Mouse (Mus musculus) forebrain, embryonic 10.5 days (tissue): Measurements from ENCODE around the gene Kif9. TPM values are rescaled to one million over a fixed set of nuclear protein-coding genes. Genes with fewer than 3 reads are reported as not detected.

Experiments used
- DNase-seq: peaks from one replicate; pipeline ENCODE4 v3.0.0-alpha.2; 2017; ENCODE audit warnings: low spot score; ENCODE audit errors: extremely low spot score
- H3K27ac ChIP-seq: fragments of 300-500 bp; sonication (generic); 2 replicates; pipeline ENCODE4 v1.5.1; 2016; ENCODE audit warnings: mild to moderate bottlenecking
- H3K27me3 ChIP-seq: fragments of 300-500 bp; sonication (generic); 2 replicates; pipeline ENCODE4 v1.6.1; 2016; ENCODE audit warnings: mild to moderate bottlenecking; ENCODE audit not compliant: poor library complexity, severe bottlenecking
- H3K36me3 ChIP-seq: fragments of 300-500 bp; sonication (generic); replicated peaks from 2 replicates; pipeline ENCODE4 v1.6.1; 2016; ENCODE audit warnings: mild to moderate bottlenecking, moderate library complexity
- H3K4me1 ChIP-seq: fragments of 300-500 bp; sonication (generic); 2 replicates; pipeline ENCODE4 v1.6.1; 2016
- H3K4me3 ChIP-seq: fragments of 300-500 bp; sonication (generic); 2 replicates; pipeline ENCODE4 v1.5.1; 2016; ENCODE audit warnings: mild to moderate bottlenecking, moderate library complexity
- H3K9me3 ChIP-seq: fragments of 300-500 bp; sonication (generic); 2 replicates; pipeline ENCODE4 v1.6.1; 2016; ENCODE audit warnings: mild to moderate bottlenecking, moderate library complexity
- WGBS: fragments of 180-500 bp; shearing (Covaris S2); methylation state at CpG from one replicate; pipeline ENCODE4 v1.1.7; 2016; 5-methylcytosine and 5-hydroxymethylcytosine counted together
- polyA plus RNA-seq: library from polyadenylated mRNA; unstranded; fragments of >200 nt; fragmentation: Nextera tagmentation; extraction: Ambion mirVana; gene quantifications from 2 replicates; pipeline ENCODE4 v1.2.1, GENCODE M21; 2016

Kif9 gene
- 0.70 and 1.1 TPM in 2 replicates for polyA plus RNA-seq

GRCm38 (mm10) chr9:110476124-110477091 lies at the start of gene Kif9, which contains the start of gene Klhl18:
Kif9 (plus strand) TSS chr9:110476958.
Klhl18 (minus strand) TSS chr9:110476694.
- H3K4me1 ChIP-seq = peaks cover 24% of the 10 kb centered on the region
- H3K27ac ChIP-seq = peak within 1 kb of the TSS; percentile 91
- H3K9me3 ChIP-seq = no peaks in the 10 kb centered on the region
- DNase-seq = peak; percentile 96
- peaks cover 3% of the 10 kb centered on the region; the same call in 1 of the 2 replicates for H3K36me3 ChIP-seq
- WGBS = under 1% methylated on average over 53 of the region's 53 CpGs
- peaks cover 13% of the 10 kb centered on the region for H3K27me3 ChIP-seq
- peak within 1 kb of the TSS; percentile 83 for H3K4me3 ChIP-seq

DNA sequence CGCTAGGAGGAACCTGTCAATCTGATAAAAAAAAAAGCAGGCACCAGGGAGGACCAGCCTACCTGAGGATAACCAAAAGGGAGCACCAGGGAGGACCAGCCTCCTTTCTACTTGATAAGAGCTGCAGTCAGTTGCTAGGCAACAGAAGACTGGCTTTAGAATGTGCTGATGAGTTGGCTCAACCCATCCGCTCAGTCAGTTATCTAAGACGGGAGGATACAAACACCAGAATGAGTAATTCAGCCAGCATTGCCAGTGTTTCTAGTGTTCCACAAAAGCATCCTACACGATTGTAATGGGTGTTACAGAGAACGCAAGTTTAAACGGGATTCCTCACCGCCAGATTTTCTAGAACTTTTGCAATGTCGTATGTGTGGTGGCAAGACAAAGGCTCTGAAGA lies 45.5 kb upstream of the Kif9 start:
- Histone ChIP-seq H3K4me3 (no peak overlapping the region), H3K9me3 (no peaks in the 10 kb centered on the region), H3K27me3 (no peaks in the 10 kb centered on the region), H3K27ac (no peak overlapping the region), H3K36me3 (peaks cover 74% of the 10 kb centered on the region), H3K4me1 (no peaks in the 10 kb centered on the region)
- 87% methylated on average over 8 of the region's 8 CpGs for WGBS
- DNase-seq = no peak

GRCm38 (mm10) chr9:110433045-110433444 lies 43.7 kb upstream of the Kif9 start:
- 95% methylated on average over 2 of the region's 2 CpGs for WGBS
- no peak for DNase-seq
- H3K4me3 ChIP-seq = no peak overlapping the region
- H3K36me3 ChIP-seq = peaks cover 62% of the 10 kb centered on the region
- H3K9me3 ChIP-seq = no peaks in the 10 kb centered on the region
- H3K27me3 ChIP-seq = no peaks in the 10 kb centered on the region
- H3K27ac ChIP-seq = no peak overlapping the region
- H3K4me1 ChIP-seq = no peaks in the 10 kb centered on the region

GRCm38 (mm10) chr9:110436041-110436440 lies 40.7 kb upstream of the Kif9 start:
- no peaks in the 10 kb centered on the region for H3K9me3 ChIP-seq
- H3K4me1 ChIP-seq = no peaks in the 10 kb centered on the region
- no peak overlapping the region for H3K27ac ChIP-seq
- peaks cover 42% of the 10 kb centered on the region for H3K36me3 ChIP-seq
- WGBS = 95% methylated on average over 11 of the region's 11 CpGs
- no peak overlapping the region for H3K4me3 ChIP-seq
- DNase-seq = no peak
- H3K27me3 ChIP-seq = no peaks in the 10 kb centered on the region

GRCm38 (mm10) chr9:110440049-110440448 lies 36.7 kb upstream of the Kif9 start:
- H3K4me3 ChIP-seq = no peak overlapping the region
- no peaks in the 10 kb centered on the region for H3K9me3 ChIP-seq
- DNase-seq = no peak
- H3K36me3 ChIP-seq = peaks cover 41% of the 10 kb centered on the region
- no peaks in the 10 kb centered on the region for H3K4me1 ChIP-seq
- H3K27ac ChIP-seq = no peak overlapping the region
- 63% methylated on average over 5 of the region's 5 CpGs for WGBS
- no peaks in the 10 kb centered on the region for H3K27me3 ChIP-seq

- WGBS = 93% methylated on average over 6 of the region's 6 CpGs
- no peaks in the 10 kb centered on the region for H3K9me3 ChIP-seq
Observed at GRCm38 (mm10) chr9:110440559-110440958, 36.2 kb upstream of the Kif9 start.

DNA sequence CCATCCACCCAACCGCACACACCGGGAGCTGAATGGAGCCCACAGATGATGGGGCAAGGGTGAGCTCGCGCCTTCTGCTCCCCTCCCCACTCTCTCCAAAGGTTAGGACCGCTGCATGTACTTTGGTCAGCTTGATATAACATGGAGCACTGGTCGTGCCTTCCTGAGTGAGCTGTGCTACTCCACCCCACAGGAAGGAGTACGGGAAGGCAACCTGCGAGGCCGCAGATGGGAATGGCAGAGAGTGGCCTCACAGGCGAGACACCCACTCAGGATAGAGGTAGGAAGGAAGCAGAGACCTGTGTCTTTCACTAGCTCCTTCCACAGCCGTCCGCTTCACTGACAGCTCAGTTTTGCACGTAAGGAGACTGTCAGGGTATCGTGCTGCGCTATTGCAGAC lies 28.4 kb upstream of the Kif9 start:
- no peak for DNase-seq
- Histone ChIP-seq H3K27ac (no peak overlapping the region), H3K4me3 (no peak overlapping the region), H3K4me1 (peaks cover 5% of the 10 kb centered on the region), H3K27me3 (no peaks in the 10 kb centered on the region), H3K36me3 (peaks cover 34% of the 10 kb centered on the region), H3K9me3 (no peaks in the 10 kb centered on the region)
- 85% methylated on average over 15 of the region's 15 CpGs for WGBS

More at GRCm38 (mm10) chr9:110440559-110440958, 36.2 kb upstream of the Kif9 start:
- no peaks in the 10 kb centered on the region for H3K27me3 ChIP-seq
- H3K27ac ChIP-seq = no peak overlapping the region
- H3K4me3 ChIP-seq = no peak overlapping the region
- H3K4me1 ChIP-seq = no peaks in the 10 kb centered on the region
- H3K36me3 ChIP-seq = peaks cover 36% of the 10 kb centered on the region
- no peak for DNase-seq

GRCm38 (mm10) chr9:110448857-110449617 lies 27.7 kb upstream of the Kif9 start:
- H3K9me3 ChIP-seq = no peaks in the 10 kb centered on the region
- WGBS = 31% methylated on average over 11 of the region's 11 CpGs
- peak; percentile 79 for DNase-seq
- H3K27ac ChIP-seq = peak overlapping the region; percentile 40; the same call in 1 of the 2 replicates
- H3K36me3 ChIP-seq = peaks cover 28% of the 10 kb centered on the region
- H3K27me3 ChIP-seq = no peaks in the 10 kb centered on the region
- H3K4me1 ChIP-seq = peaks cover 5% of the 10 kb centered on the region
- H3K4me3 ChIP-seq = no peak overlapping the region

- peaks cover 5% of the 10 kb centered on the region for H3K4me1 ChIP-seq
- no peak overlapping the region for H3K4me3 ChIP-seq
- no peaks in the 10 kb centered on the region for H3K27me3 ChIP-seq
- WGBS = 86% methylated on average over 3 of the region's 3 CpGs
- H3K36me3 ChIP-seq = peaks cover 22% of the 10 kb centered on the region
- no peak overlapping the region for H3K27ac ChIP-seq
- no peak for DNase-seq
- H3K9me3 ChIP-seq = no peaks in the 10 kb centered on the region
Observed at GRCm38 (mm10) chr9:110452523-110452922, 24.2 kb upstream of the Kif9 start.

GRCm38 (mm10) chr9:110457926-110458325 lies 18.8 kb upstream of the Kif9 start:
- no peak overlapping the region for H3K4me3 ChIP-seq
- 86% methylated on average over 3 of the region's 3 CpGs for WGBS
- no peaks in the 10 kb centered on the region for H3K9me3 ChIP-seq
- no peaks in the 10 kb centered on the region for H3K4me1 ChIP-seq
- no peak for DNase-seq
- H3K27ac ChIP-seq = no peak overlapping the region
- no peaks in the 10 kb centered on the region for H3K27me3 ChIP-seq
- H3K36me3 ChIP-seq = peaks cover 8% of the 10 kb centered on the region

GRCm38 (mm10) chr9:110459145-110459727 lies 17.5 kb upstream of the Kif9 start:
- 78% methylated on average over 2 of the region's 2 CpGs for WGBS
- DNase-seq = no peak

More at GRCm38 (mm10) chr9:110459145-110459727, 17.5 kb upstream of the Kif9 start:
- no peaks in the 10 kb centered on the region for H3K4me1 ChIP-seq
- H3K27me3 ChIP-seq = no peaks in the 10 kb centered on the region
- no peak overlapping the region for H3K4me3 ChIP-seq
- peaks cover 6% of the 10 kb centered on the region for H3K36me3 ChIP-seq
- no peak overlapping the region for H3K27ac ChIP-seq
- H3K9me3 ChIP-seq = no peaks in the 10 kb centered on the region
